13 mouse cellular contexts compared by ENCODE assay signal in the genomic region with DNA sequence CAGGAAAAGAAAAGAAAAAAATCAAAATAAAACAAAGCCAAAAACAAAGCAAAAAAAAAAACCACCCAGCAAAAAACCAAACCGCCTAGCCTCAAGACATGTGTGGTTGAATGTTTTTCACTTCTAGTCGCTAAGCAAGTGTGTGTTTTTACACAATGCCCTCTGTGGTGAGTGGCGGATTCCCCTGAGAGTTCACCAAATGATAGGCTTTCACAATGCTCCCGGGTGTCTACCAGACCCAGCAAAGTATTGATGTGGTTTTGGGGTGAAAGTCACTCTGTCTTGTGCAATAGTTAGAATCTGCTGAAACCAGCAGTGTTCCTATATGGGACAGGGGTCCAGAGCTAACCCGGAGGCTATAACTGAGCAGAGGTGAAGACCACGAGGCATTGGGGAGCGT. TPM values are rescaled to one million over a fixed set of nuclear protein-coding genes. Genes with fewer than 3 reads are reported as not detected.
DNase-seq lines count a peak whose midpoint lies in the region; ATAC-seq lines count a peak whose summit lies in the region.
"Had no signal": no experiment of that assay in that cellular context is flagged by ENCODE, and none has a peak within 500 bp of the region (broad histone marks: within the 10 kb centered on the region; RNA-seq: fewer than 3 reads in every experiment).

No protein-coding gene starts in this region.

- intact Hi-C loops in left cerebral cortex, postnatal 4 days (cut with DNase I): no loop called here

- ATAC-seq in liver, embryonic 13.5 days (ENCODE audit: low read depth): peak; percentile 50; the same call in 1 of the 2 replicates

- H3K4me2 ChIP-seq in liver, embryonic 13.5 days: no peak overlapping the region
- H3K4me2 ChIP-seq: embryonic facial prominence, embryonic 12.5 days; neural tube, embryonic 13.5 days had no signal

- no peaks in the 10 kb centered on the region for H3K36me3 ChIP-seq in liver, embryonic 13.5 days
- no peaks in the 10 kb centered on the region for H3K36me3 ChIP-seq in splenic B cell, adult 2 months (ENCODE audit: control insufficient read depth, insufficient read depth, low read length, poor library complexity, severe bottlenecking)
- H3K36me3 ChIP-seq in midbrain, embryonic 10.5 days: no peaks in the 10 kb centered on the region
- H3K36me3 ChIP-seq: embryonic facial prominence, embryonic 12.5 days; neural tube, embryonic 13.5 days had no signal

- 42% methylated on average over 7 of the region's 7 CpGs for WGBS in liver, embryonic 13.5 days (ENCODE audit: insufficient replicate concordance)
- WGBS in midbrain, embryonic 10.5 days: 87% methylated on average over 7 of the region's 7 CpGs

- H3K27ac ChIP-seq in liver, embryonic 13.5 days: no peak overlapping the region
- H3K27ac ChIP-seq in midbrain, embryonic 10.5 days (replicated peaks): no peak overlapping the region
- H3K27ac ChIP-seq: embryonic facial prominence, embryonic 12.5 days; neural tube, embryonic 13.5 days had no signal

- no peaks in the 10 kb centered on the region for H3K27me3 ChIP-seq in liver, embryonic 13.5 days
- H3K27me3 ChIP-seq in splenic B cell, adult 2 months (ENCODE audit: control insufficient read depth, insufficient read depth, low read length, poor library complexity, severe bottlenecking): no peaks in the 10 kb centered on the region
- no peaks in the 10 kb centered on the region for H3K27me3 ChIP-seq in midbrain, embryonic 10.5 days (ENCODE audit: low read depth, poor library complexity, severe bottlenecking)
- H3K27me3 ChIP-seq: embryonic facial prominence, embryonic 12.5 days; neural tube, embryonic 13.5 days had no signal

- H3K4me1 ChIP-seq in liver, embryonic 13.5 days (replicated peaks): no peaks in the 10 kb centered on the region
- H3K4me1 ChIP-seq in midbrain, embryonic 10.5 days: no peaks in the 10 kb centered on the region
- H3K4me1 ChIP-seq: embryonic facial prominence, embryonic 12.5 days; neural tube, embryonic 13.5 days had no signal

- no peak overlapping the region for H3K4me3 ChIP-seq in liver, embryonic 13.5 days (replicated peaks)
- H3K4me3 ChIP-seq in midbrain, embryonic 10.5 days: no peak overlapping the region
- H3K4me3 ChIP-seq: embryonic facial prominence, embryonic 12.5 days; neural tube, embryonic 13.5 days had no signal

- peak; percentile 51 for DNase-seq in adrenal gland, postnatal 14 days
- DNase-seq in adrenal gland, postnatal 10 days: no peak
- DNase-seq in CD8-positive naive resting alpha-beta T cell, adult 2 months (ENCODE audit: low read depth in 2 of 2, low spot score in 2 of 2): peak; percentile 70 to 80
- no peak for DNase-seq in liver, embryonic 13.5 days
- DNase-seq in splenic B cell, adult 2 months (ENCODE audit: low read depth, low spot score): peak; percentile 76
- DNase-seq in midbrain, embryonic 10.5 days (ENCODE audit: low spot score): no peak
- DNase-seq in left cerebral cortex, postnatal 4 days: no peak
- no peak for DNase-seq in frontal cortex, postnatal 36 days (ENCODE audit: low spot score in 2 of 2)
- DNase-seq: kidney, adult 18-20 months; right cerebral cortex, postnatal 25 days had no signal

- no peaks in the 10 kb centered on the region for H3K9me3 ChIP-seq in liver, embryonic 13.5 days (replicated peaks)
- H3K9me3 ChIP-seq in midbrain, embryonic 10.5 days (replicated peaks): no peaks in the 10 kb centered on the region
- H3K9me3 ChIP-seq: embryonic facial prominence, embryonic 12.5 days; neural tube, embryonic 13.5 days had no signal

- no peak overlapping the region for H3K9ac ChIP-seq in liver, embryonic 13.5 days
- H3K9ac ChIP-seq: embryonic facial prominence, embryonic 12.5 days; neural tube, embryonic 13.5 days had no signal

RNA-seq across cellular contexts. Expression of gene Adipoq, which starts 2.0 kb away (rescaled TPM):
- total RNA-seq in adrenal gland, postnatal 14 days (2021): 317 and 319 TPM in 2 replicates
- 100 to 1,000 TPM; 387 to 442 TPM for total RNA-seq in adrenal gland, postnatal 10 days (2021)
- polyA plus RNA-seq in liver, embryonic 13.5 days (2015; fragmentation: Nextera tagmentation; extraction: Ambion mirVana): not detected in 2 replicates
- not detected in 2 replicates for polyA plus RNA-seq in midbrain, embryonic 10.5 days (2016; fragmentation: Nextera tagmentation; extraction: Ambion mirVana)
- not detected for total RNA-seq in left cerebral cortex, postnatal 4 days (2021)
- total RNA-seq: left cerebral cortex, adult 18-20 months had no signal
- polyA plus RNA-seq: embryonic facial prominence, embryonic 12.5 days; neural tube, embryonic 13.5 days had no signal

RNA-seq across cellular contexts. Expression of gene Rfc4, which starts 16.8 kb away (rescaled TPM):
- total RNA-seq in adrenal gland, postnatal 14 days (2021): 14.5 and 15.2 TPM in 2 replicates
- total RNA-seq in adrenal gland, postnatal 10 days (2021): 10 to 100 TPM; 14.3 to 17.1 TPM
- polyA plus RNA-seq in liver, embryonic 13.5 days (2015; fragmentation: Nextera tagmentation; extraction: Ambion mirVana): 199 and 218 TPM in 2 replicates
- polyA plus RNA-seq in midbrain, embryonic 10.5 days (2016; fragmentation: Nextera tagmentation; extraction: Ambion mirVana): 238 and 272 TPM in 2 replicates
- 10 to 100 TPM in 1 of 2 experiments, 1 to 10 TPM in 1; 9.7 to 11.5 TPM for total RNA-seq in left cerebral cortex, postnatal 4 days (2021)

RNA-seq across cellular contexts. Expression of gene Eif4a2, which starts 37.1 kb away (rescaled TPM):
- 360 and 379 TPM in 2 replicates for total RNA-seq in adrenal gland, postnatal 14 days (2021)
- total RNA-seq in adrenal gland, postnatal 10 days (2021): 100 to 1,000 TPM; 295 to 433 TPM
- 75.2 and 94.5 TPM in 2 replicates for polyA plus RNA-seq in liver, embryonic 13.5 days (2015; fragmentation: Nextera tagmentation; extraction: Ambion mirVana)
- polyA plus RNA-seq in midbrain, embryonic 10.5 days (2016; fragmentation: Nextera tagmentation; extraction: Ambion mirVana): 154 and 155 TPM in 2 replicates
- 100 to 1,000 TPM; 666 to 672 TPM for total RNA-seq in left cerebral cortex, postnatal 4 days (2021)

Comparison
In these comparisons a context has a peak if more than half of its experiments do, and no peak if none do; other contexts are left out.
1. DNase-seq: peak in adrenal gland, postnatal 14 days (single experiment), CD8-positive naive resting alpha-beta T cell, adult 2 months (2 of 2) and splenic B cell, adult 2 months (single experiment); none in adrenal gland, postnatal 10 days (single experiment), liver, embryonic 13.5 days (single experiment), midbrain, embryonic 10.5 days (single experiment), left cerebral cortex, postnatal 4 days (single experiment) and frontal cortex, postnatal 36 days (0 of 2).
2. RNA of gene Adipoq, which starts 2.0 kb away (total RNA-seq): 387 to 442 TPM in adrenal gland, postnatal 10 days and 317 to 319 TPM in adrenal gland, postnatal 14 days; not detected in left cerebral cortex, postnatal 4 days; every median in the first group is over 100 times any median in the second.